Mouse (Mus musculus): ENCODE measurements around the gene Tmem202. TPM values are rescaled to one million over a fixed set of nuclear protein-coding genes. Genes with fewer than 3 reads are reported as not detected.

The Tmem202 gene
- total and polyA plus RNA-seq, 3 experiments, result 0.20 to 0.64 TPM; not detected in 1

- Histone ChIP-seq H3K36me3 (replicated peaks in 1 of 2; ENCODE audit: control insufficient read depth in 1 of 2, insufficient read depth in 1 of 2, low read length in 1 of 2) (peaks cover 8 to 19% of the 10 kb centered on the region in 2 experiments), H3K4me1 (ENCODE audit: control insufficient read depth in 1 of 2, insufficient read depth in 2 of 2) (peaks cover 13 to 43% of the 10 kb centered on the region in 2 experiments), H3K4me2 (ENCODE audit: insufficient read depth, low read depth, poor library complexity, severe bottlenecking) (peak overlapping the region; percentile 3; the same call in 1 of the 2 replicates), H3K9ac (ENCODE audit: insufficient read depth, low read depth) (no peak overlapping the region), H3K27ac (ENCODE audit: insufficient read depth, low read depth) (no peak overlapping the region), H3K79me2 (replicated peaks; ENCODE audit: control insufficient read depth, extremely low read depth, insufficient read depth, poor library complexity, severe bottlenecking) (peaks cover 22% of the 10 kb centered on the region), H3K4me3 (replicated peaks in 1 of 3; ENCODE audit: low read depth in 2 of 3, low read length in 2 of 3, poor library complexity in 1 of 3) (no peak overlapping the region), H3K9me3 (replicated peaks; ENCODE audit: low read length) (no peaks in the 10 kb centered on the region), H3K27me3 (replicated peaks) (no peaks in the 10 kb centered on the region)
- DNase-seq (ENCODE audit: extremely low read depth), result no peak
- TF ChIP-seq EP300 (IDR thresholded peaks at IDR 0.05; ENCODE audit: low read length) (no peak), HCFC1 (IDR thresholded peaks at IDR 0.05; ENCODE audit: low read depth, low read length) (no peak), CHD2 (IDR thresholded peaks at IDR 0.05; ENCODE audit: low read length) (no peak), ZMIZ1 (IDR thresholded peaks at IDR 0.05; ENCODE audit: low read depth, low read length) (no peak), POLR2AphosphoS2 (IDR thresholded peaks at IDR 0.05; ENCODE audit: low read depth, low read length) (no peak), UBTF (IDR thresholded peaks at IDR 0.05; ENCODE audit: low read depth, low read length) (no peak), SIN3A (IDR thresholded peaks at IDR 0.05; ENCODE audit: low read length) (no peak), JUND (conservative IDR thresholded peaks at IDR 0.05; ENCODE audit: low read depth, low read length) (no peak), PAX5 (IDR thresholded peaks at IDR 0.05; ENCODE audit: low read length) (no peak), MEF2A (IDR thresholded peaks at IDR 0.05; ENCODE audit: borderline replicate concordance, low read depth, low read length) (no peak), MXI1 (IDR thresholded peaks at IDR 0.05; ENCODE audit: low read depth, low read length) (no peak), NRF1 (IDR thresholded peaks at IDR 0.05; ENCODE audit: low read depth, low read length) (no peak), ETS1 (conservative IDR thresholded peaks at IDR 0.05; ENCODE audit: low read depth, low read length) (no peak), CHD1 (IDR thresholded peaks at IDR 0.05; ENCODE audit: low read depth, low read length) (no peak), MAZ (IDR thresholded peaks at IDR 0.05; ENCODE audit: low read depth, low read length) (no peak), TCF12 (IDR thresholded peaks at IDR 0.05; ENCODE audit: low read depth, low read length) (no peak)
- in situ Hi-C loops (cut with MboI; ENCODE audit: low pct_ligation_motif_present, low pct_unique_long_range_greater_than_20kb, low sequenced_read_pairs), result no loop called here
- dilution Hi-C loops (cut with MboI; ENCODE audit: extremely low pct_ligation_motif_present, extremely low pct_unique_long_range_greater_than_20kb, low sequenced_read_pairs), result no loop called here
These were observed 3.2 kb upstream of the Tmem202 start for GRCm38 (mm10) chr9:59542766-59543324.

GRCm38 (mm10) chr9:59541617-59542016 lies 2.0 kb upstream of the Tmem202 start:
- H3K27ac ChIP-seq (ENCODE audit: insufficient read depth, low read depth), result no peak overlapping the region
- H3K79me2 ChIP-seq (replicated peaks; ENCODE audit: control insufficient read depth, extremely low read depth, insufficient read depth, poor library complexity, severe bottlenecking), result peaks cover 18% of the 10 kb centered on the region
- dilution Hi-C loops (cut with MboI; ENCODE audit: extremely low pct_ligation_motif_present, extremely low pct_unique_long_range_greater_than_20kb, low sequenced_read_pairs), result no loop called here
- H3K4me2 ChIP-seq (ENCODE audit: insufficient read depth, low read depth, poor library complexity, severe bottlenecking), result peak overlapping the region; percentile 79
- peak overlapping the region; percentile 81 for H3K9ac ChIP-seq (ENCODE audit: insufficient read depth, low read depth)
- peaks cover 19 to 44% of the 10 kb centered on the region in 2 experiments for H3K4me1 ChIP-seq (ENCODE audit: control insufficient read depth in 1 of 2, insufficient read depth in 2 of 2)
- H3K36me3 ChIP-seq (replicated peaks in 1 of 2; ENCODE audit: control insufficient read depth in 1 of 2, insufficient read depth in 1 of 2, low read length in 1 of 2), result peaks cover 2 to 9% of the 10 kb centered on the region in 2 experiments
- H3K27me3 ChIP-seq (replicated peaks), result no peaks in the 10 kb centered on the region
- H3K9me3 ChIP-seq (replicated peaks; ENCODE audit: low read length), result no peaks in the 10 kb centered on the region
- peak overlapping the region; percentile 44 to 70 (median 67) for H3K4me3 ChIP-seq (replicated peaks in 1 of 3; ENCODE audit: low read depth in 2 of 3, low read length in 2 of 3, poor library complexity in 1 of 3)
- in situ Hi-C loops (cut with MboI; ENCODE audit: low pct_ligation_motif_present, low pct_unique_long_range_greater_than_20kb, low sequenced_read_pairs), result no loop called here
- no peak for DNase-seq (ENCODE audit: extremely low read depth)
- no peak for TF ChIP-seq TCF12 (IDR thresholded peaks at IDR 0.05; ENCODE audit: low read depth, low read length)
- no peak for TF ChIP-seq CHD2 (IDR thresholded peaks at IDR 0.05; ENCODE audit: low read length)
- TF ChIP-seq BHLHE40 (IDR thresholded peaks at IDR 0.05; ENCODE audit: low read depth, low read length), result no peak
- TF ChIP-seq NELFE (IDR thresholded peaks at IDR 0.05; ENCODE audit: low read depth, low read length), result no peak
- 0 out of 2 replicates have a peak, but pooled peaks have one; percentile 55 for TF ChIP-seq SIN3A (IDR thresholded peaks at IDR 0.05; ENCODE audit: low read length)
- no peak for TF ChIP-seq ZKSCAN1 (IDR thresholded peaks at IDR 0.05; ENCODE audit: borderline replicate concordance, low read depth, low read length)
- no peak for TF ChIP-seq E2F4 (IDR thresholded peaks at IDR 0.05; ENCODE audit: insufficient replicate concordance, low read depth, low read length)
- peak; percentile 52; the same call in 1 of the 2 replicates for TF ChIP-seq MYC (IDR thresholded peaks at IDR 0.05; ENCODE audit: low read depth, low read length)
- 0 out of 2 replicates have a peak, but pooled peaks have one; percentile 13 for TF ChIP-seq JUND (conservative IDR thresholded peaks at IDR 0.05; ENCODE audit: low read depth, low read length)
- no peak for TF ChIP-seq USF1 (IDR thresholded peaks at IDR 0.05; ENCODE audit: low read depth, low read length)
- no peak for TF ChIP-seq POLR2AphosphoS2 (IDR thresholded peaks at IDR 0.05; ENCODE audit: low read depth, low read length)
- TF ChIP-seq MAFK (IDR thresholded peaks at IDR 0.05; ENCODE audit: insufficient replicate concordance, low read length), result no peak
- TF ChIP-seq ELF1 (IDR thresholded peaks at IDR 0.05; ENCODE audit: low read depth, low read length), result peak; percentile 54; the same call in 1 of the 2 replicates
- no peak for TF ChIP-seq KAT2A (IDR thresholded peaks at IDR 0.05; ENCODE audit: insufficient replicate concordance, low read length)
- TF ChIP-seq ZMIZ1 (IDR thresholded peaks at IDR 0.05; ENCODE audit: low read depth, low read length), result no peak
- no peak for TF ChIP-seq RCOR1 (conservative IDR thresholded peaks at IDR 0.05; ENCODE audit: low read depth, low read length)
- TF ChIP-seq ZC3H11A (IDR thresholded peaks at IDR 0.05; ENCODE audit: low read depth, low read length), result no peak
- no peak for TF ChIP-seq ETS1 (conservative IDR thresholded peaks at IDR 0.05; ENCODE audit: low read depth, low read length)
- peak; percentile 87 for TF ChIP-seq IRF4 (IDR thresholded peaks at IDR 0.05; ENCODE audit: low read depth, low read length)
- peak; percentile 25; the same call in 1 of the 2 replicates for TF ChIP-seq MAX (IDR thresholded peaks at IDR 0.05; ENCODE audit: low read length)
- no peak for TF ChIP-seq GABPA (IDR thresholded peaks at IDR 0.05; ENCODE audit: insufficient replicate concordance, low read depth, low read length)
- no peak for TF ChIP-seq MAZ (IDR thresholded peaks at IDR 0.05; ENCODE audit: low read depth, low read length)
- TF ChIP-seq NRF1 (IDR thresholded peaks at IDR 0.05; ENCODE audit: low read depth, low read length), result no peak
